Mouse (Mus musculus) forebrain, embryonic 11.5 days (tissue): ENCODE measurements around the gene Ccdc114. TPM values are rescaled to one million over a fixed set of nuclear protein-coding genes. Genes with fewer than 3 reads are reported as not detected.
"Not testable (repeated sequence)": the region's sequence is repeated elsewhere in the genome, so short reads cannot be mapped to it uniquely, and the experiment has no call there.

Experiments
- ATAC-seq: fragments of 200-750 bp; cut with Nextera tagmentation; replicated peaks from 2 replicates; pipeline ENCODE4 v1.8.0; 2017; ENCODE audit warnings: moderate TSS enrichment; ENCODE audit not compliant: low FRiP score
- DNase-seq: peaks from one replicate; pipeline ENCODE4 v3.0.0-alpha.2; 2017; ENCODE audit warnings: low spot score
- H3K27ac ChIP-seq: fragments of 300-500 bp; sonication (generic); 2 replicates; pipeline ENCODE4 v1.5.1; 2014; ENCODE audit warnings: low read depth, low read length
- H3K27me3 ChIP-seq: fragments of 300-500 bp; sonication (generic); 2 replicates; pipeline ENCODE4 v1.6.1; 2014; ENCODE audit warnings: mild to moderate bottlenecking, low read length, mixed read lengths; ENCODE audit not compliant: control insufficient read depth, insufficient read depth
- H3K36me3 ChIP-seq: fragments of 300-500 bp; sonication (generic); 2 replicates; pipeline ENCODE4 v1.6.1; 2014; ENCODE audit warnings: mild to moderate bottlenecking, low read length, moderate library complexity, mixed read lengths; ENCODE audit not compliant: control insufficient read depth, insufficient read depth
- H3K4me1 ChIP-seq: fragments of 300-500 bp; sonication (generic); replicated peaks from 2 replicates; pipeline ENCODE4 v1.6.1; 2014; ENCODE audit warnings: low read length, mixed read lengths; ENCODE audit not compliant: control insufficient read depth, insufficient read depth
- H3K4me2 ChIP-seq: fragments of 300-500 bp; sonication (generic); 2 replicates; pipeline ENCODE4 v1.6.1; 2014; ENCODE audit warnings: low read depth, mild to moderate bottlenecking, low read length, moderate library complexity, mixed read lengths; ENCODE audit not compliant: severe bottlenecking
- H3K4me3 ChIP-seq: fragments of 300-500 bp; sonication (generic); 2 replicates; pipeline ENCODE4 v1.5.1; 2014; ENCODE audit warnings: low read depth, low read length
- H3K9ac ChIP-seq: fragments of 300-500 bp; sonication (generic); 2 replicates; pipeline ENCODE4 v1.6.1; 2014; ENCODE audit warnings: low read length
- H3K9me3 ChIP-seq: fragments of 300-500 bp; sonication (generic); 2 replicates; pipeline ENCODE4 v1.6.1; 2016; ENCODE audit warnings: low read length, mixed read lengths; ENCODE audit not compliant: control insufficient read depth
- whole genome bisulfite sequencing: fragments of 180-500 bp; shearing (Covaris S2); extraction: QIAGEN DNeasy Blood & Tissue Kit; methylation state at CpG from one replicate; pipeline ENCODE4 v1.1.7; 2014; 5-methylcytosine and 5-hydroxymethylcytosine counted together
- polyA plus RNA-seq: library from polyadenylated mRNA; unstranded; fragments of >200 nt; fragmentation: Nextera tagmentation; extraction: Ambion mirVana; gene quantifications from 2 replicates; pipeline ENCODE4 v1.2.1, GENCODE M21; 2014

The Ccdc114 gene
- polyA plus RNA-seq, 1 experiment from 2014 or later, result 2.4 TPM

- Histone ChIP-seq H3K4me1 (peaks cover 9% of the 10 kb centered on the region), H3K4me2 (no peak within 1 kb of the TSS), H3K9ac (no peak within 1 kb of the TSS), H3K27ac (no peak within 1 kb of the TSS), H3K9me3 (no peaks in the 10 kb centered on the region; the same call in 1 of the 2 replicates), H3K27me3 (0 out of 2 replicates have a peak, but pooled peaks cover 2% of the 10 kb centered on the region), H3K36me3 (no peaks in the 10 kb centered on the region), H3K4me3 (no peak within 1 kb of the TSS)
- WGBS, result 62% methylated on average over 9 of the region's 9 CpGs
- DNase-seq (no peak), ATAC-seq (no peak)
These were observed 2.6 kb upstream of the Ccdc114 start, which contains the start of gene Emp3 for GRCm38 (mm10) chr7:45921242-45921621. Gene Emp3, minus strand, starts transcription at chr7:45921404.

DNA sequence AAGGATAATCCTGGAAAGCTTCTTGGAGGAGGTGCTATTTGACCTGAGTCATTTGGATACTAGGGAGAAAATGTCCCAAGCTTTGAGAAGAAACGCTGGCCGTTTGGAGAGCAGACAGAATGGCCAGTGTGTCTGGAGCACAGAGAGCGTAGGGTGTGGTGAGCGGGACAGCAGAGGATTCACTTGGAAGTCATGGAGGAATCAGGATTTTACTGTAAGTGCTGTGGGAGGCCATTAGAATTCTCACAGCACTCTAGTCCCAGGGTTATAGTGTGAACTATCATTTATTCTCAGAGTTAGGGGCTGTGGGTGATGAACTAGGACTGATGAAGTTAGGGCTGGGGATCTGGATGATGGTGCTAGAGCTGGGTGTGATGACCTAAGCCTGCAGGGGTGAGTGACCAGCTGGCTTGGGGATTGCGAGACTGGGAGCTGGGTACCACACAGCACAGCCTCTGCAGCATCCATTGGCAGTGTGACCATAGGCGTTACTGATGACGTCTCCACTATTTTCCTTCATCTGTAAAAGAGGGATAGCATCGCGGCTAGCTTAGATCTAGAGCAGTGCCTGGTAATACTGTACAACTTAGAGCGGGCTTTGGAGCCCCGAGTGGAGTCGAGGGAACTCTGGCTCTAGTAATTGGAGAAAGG lies 1.8 kb upstream of the Ccdc114 start:
- H3K36me3 ChIP-seq, result no peaks in the 10 kb centered on the region
- no peak overlapping the region for H3K4me3 ChIP-seq
- 87% methylated on average over 12 of the region's 12 CpGs for WGBS
- ATAC-seq (no peak), DNase-seq (no peak)
- peak overlapping the region; percentile 71; the same call in 1 of the 2 replicates for H3K4me2 ChIP-seq
- H3K4me1 ChIP-seq, result peaks cover 4% of the 10 kb centered on the region
- H3K9me3 ChIP-seq, result no peaks in the 10 kb centered on the region; the same call in 1 of the 2 replicates
- peak overlapping the region; percentile 44; the same call in 1 of the 2 replicates for H3K9ac ChIP-seq
- H3K27me3 ChIP-seq, result 0 out of 2 replicates have a peak, but pooled peaks cover 2% of the 10 kb centered on the region
- no peak overlapping the region for H3K27ac ChIP-seq

DNA sequence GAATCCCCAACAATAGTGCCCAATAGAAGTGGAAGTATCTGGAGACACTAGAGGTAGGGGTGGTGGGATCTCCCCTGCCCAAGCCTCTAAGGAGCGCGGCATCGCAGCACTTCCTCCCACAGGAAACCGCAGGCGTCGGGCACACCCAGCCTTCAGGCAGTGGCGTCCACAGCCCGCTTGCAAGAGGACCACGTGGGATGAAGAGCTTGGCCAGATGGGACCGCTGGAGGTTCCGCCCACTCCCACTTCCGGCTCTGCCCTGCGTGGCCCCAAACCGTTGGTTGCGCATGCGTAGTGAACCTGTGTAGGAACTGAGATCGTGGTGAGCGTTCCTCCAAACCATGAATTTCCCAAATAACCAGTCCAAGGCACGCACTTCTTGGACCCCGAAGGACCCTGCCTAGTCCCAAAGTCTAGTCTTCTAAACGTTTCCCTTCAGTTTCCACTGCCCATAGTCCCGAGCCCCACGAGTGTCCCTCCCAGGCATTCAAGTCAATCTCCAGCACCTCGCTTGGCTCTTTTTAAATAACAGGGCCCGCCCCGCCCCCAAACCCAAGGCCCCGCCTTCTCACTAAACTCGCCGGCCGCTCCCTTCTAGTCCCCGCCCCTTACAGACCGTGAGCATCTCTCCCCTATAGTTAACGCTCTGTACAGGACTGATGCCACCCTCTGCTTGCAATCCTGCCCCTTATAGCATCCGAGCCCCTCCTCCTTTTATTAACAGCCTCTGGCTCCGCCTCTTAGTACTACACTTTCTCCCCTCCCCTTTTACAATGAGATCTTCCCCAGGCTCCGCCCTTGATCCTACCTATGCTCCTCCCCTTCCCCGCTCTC lies 727 bp upstream of the Ccdc114 start:
- peak overlapping the region; percentile 71 for H3K4me2 ChIP-seq
- 1% methylated on average over 37 of the region's 37 CpGs for WGBS
- peak overlapping the region; percentile 48 for H3K9ac ChIP-seq
- H3K4me3 ChIP-seq, result peak overlapping the region; percentile 39
- H3K9me3 ChIP-seq, result no peaks in the 10 kb centered on the region; the same call in 1 of the 2 replicates
- H3K36me3 ChIP-seq, result no peaks in the 10 kb centered on the region
- DNase-seq, result peak; percentile 94
- 0 out of 2 replicates have a peak, but pooled peaks cover 2% of the 10 kb centered on the region for H3K27me3 ChIP-seq
- ATAC-seq, result peak; percentile 90
- H3K27ac ChIP-seq, result peak overlapping the region; percentile 72
- H3K4me1 ChIP-seq, result no peaks in the 10 kb centered on the region

DNA sequence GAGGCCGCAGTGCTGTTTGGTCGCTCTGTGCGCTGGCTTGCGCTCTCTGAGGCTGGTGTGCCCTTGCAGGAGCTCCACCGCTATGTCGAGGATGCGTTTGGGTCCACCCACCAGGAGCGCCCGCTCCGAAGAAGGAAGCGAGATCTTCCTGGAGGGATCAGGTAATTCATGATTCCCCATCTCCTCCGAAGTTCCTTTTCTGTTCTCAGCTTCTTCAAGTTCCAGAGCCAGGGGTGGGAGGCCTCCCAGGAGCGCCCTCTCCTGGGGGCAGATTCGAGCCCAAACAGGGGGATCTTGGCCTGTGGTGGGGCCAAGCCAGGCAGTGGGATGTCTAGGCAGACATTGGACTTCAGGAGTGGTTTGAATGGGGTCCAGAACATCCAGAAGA lies 551 bp downstream of the Ccdc114 start:
- DNase-seq (no peak), ATAC-seq (no peak)
- Histone ChIP-seq H3K27me3 (0 out of 2 replicates have a peak, but pooled peaks cover 2% of the 10 kb centered on the region), H3K9me3 (no peaks in the 10 kb centered on the region; the same call in 1 of the 2 replicates), H3K4me1 (no peaks in the 10 kb centered on the region), H3K4me2 (peak overlapping the region; percentile 71; the same call in 1 of the 2 replicates), H3K4me3 (0 out of 2 replicates have a peak overlapping the region, but pooled peaks have one; percentile 39), H3K36me3 (no peaks in the 10 kb centered on the region), H3K9ac (peak overlapping the region; percentile 1; the same call in 1 of the 2 replicates), H3K27ac (no peak overlapping the region)
- WGBS, result 8% methylated on average over 14 of the region's 14 CpGs

DNA sequence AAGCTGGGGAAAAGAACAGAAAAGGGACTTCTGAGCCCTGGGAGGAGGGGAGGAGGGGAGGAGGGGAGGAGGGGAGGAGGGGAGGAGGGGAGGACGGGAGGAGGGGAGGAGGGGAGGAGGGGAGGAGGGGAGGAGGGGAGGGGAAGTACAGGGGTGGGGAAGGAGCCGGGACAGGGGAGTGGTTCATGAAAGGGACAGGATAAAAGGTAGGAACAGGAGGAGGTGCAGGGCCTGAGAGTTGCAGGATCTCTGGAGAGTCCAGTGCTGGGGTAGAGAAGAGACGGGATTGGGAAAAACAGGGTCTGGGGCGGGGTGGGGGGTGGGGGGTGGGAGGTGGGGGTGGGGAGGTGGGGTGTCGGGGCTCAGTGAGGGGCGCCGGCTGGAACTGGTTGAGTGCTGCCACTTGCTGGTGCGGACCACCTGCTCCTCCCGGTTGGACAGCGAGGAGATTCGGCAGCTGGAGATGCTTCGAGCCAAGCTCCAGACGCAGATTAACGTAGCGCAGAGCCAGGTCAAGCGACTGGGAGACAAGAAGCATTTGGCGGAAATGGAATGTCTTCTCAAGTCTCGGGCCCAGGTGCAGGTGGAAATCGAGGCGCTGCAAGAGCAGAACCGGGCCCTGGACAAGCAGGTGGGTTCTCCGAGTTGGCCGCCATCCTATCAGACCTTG lies 4.9 kb downstream of the Ccdc114 start:
- Histone ChIP-seq H3K27ac (no peak overlapping the region), H3K4me3 (no peak overlapping the region), H3K4me1 (no peaks in the 10 kb centered on the region), H3K36me3 (no peaks in the 10 kb centered on the region), H3K9me3 (no peaks in the 10 kb centered on the region; the same call in 1 of the 2 replicates), H3K27me3 (0 out of 2 replicates have a peak, but pooled peaks cover 2% of the 10 kb centered on the region), H3K4me2 (0 out of 2 replicates have a peak overlapping the region, but pooled peaks have one; percentile 15), H3K9ac (no peak overlapping the region)
- DNase-seq (no peak), ATAC-seq (no peak)
- 7% methylated on average over 21 of the region's 23 CpGs for WGBS

DNA sequence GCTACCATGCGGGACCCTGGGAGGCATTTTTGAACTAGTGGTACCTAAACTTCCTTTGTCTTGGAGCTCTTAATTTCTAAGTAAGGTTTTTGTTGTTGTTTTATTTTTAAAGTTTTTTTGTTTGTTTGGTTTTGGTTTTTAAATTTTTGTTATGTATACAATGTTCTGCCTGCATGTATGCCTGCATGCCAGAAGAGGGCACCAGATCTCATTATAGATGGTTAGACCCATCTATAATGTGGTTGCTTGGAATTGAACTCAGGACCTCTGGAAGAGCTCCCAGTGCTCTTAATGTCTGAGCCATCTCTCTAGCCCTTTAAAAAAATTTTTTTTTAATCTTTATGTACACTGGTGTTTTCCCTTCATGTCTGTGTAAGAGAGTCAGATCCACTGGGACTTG lies 5.8 kb downstream of the Ccdc114 start:
- no peak overlapping the region for H3K9ac ChIP-seq
- no peak overlapping the region for H3K27ac ChIP-seq
- H3K36me3 ChIP-seq, result no peaks in the 10 kb centered on the region
- H3K4me1 ChIP-seq, result no peaks in the 10 kb centered on the region
- H3K4me2 ChIP-seq, result no peak overlapping the region
- DNase-seq (no peak), ATAC-seq (no peak)
- no peaks in the 10 kb centered on the region for H3K27me3 ChIP-seq
- WGBS, result 78% methylated on average over 1 of the region's 1 CpGs
- no peak overlapping the region for H3K4me3 ChIP-seq
- H3K9me3 ChIP-seq, result no peaks in the 10 kb centered on the region; the same call in 1 of the 2 replicates

- not testable (repeated sequence) for H3K9me3 ChIP-seq, DNase-seq, H3K4me3 ChIP-seq, H3K27me3 ChIP-seq, H3K4me2 ChIP-seq, ATAC-seq, H3K27ac ChIP-seq, H3K9ac ChIP-seq, H3K4me1 ChIP-seq, H3K36me3 ChIP-seq
- WGBS, result 97% methylated on average over 12 of the region's 12 CpGs
These were observed 9.9 kb downstream of the Ccdc114 start for GRCm38 (mm10) chr7:45933766-45934165.

- Histone ChIP-seq H3K9me3 (no peaks in the 10 kb centered on the region; the same call in 1 of the 2 replicates), H3K36me3 (no peaks in the 10 kb centered on the region), H3K9ac (no peak overlapping the region), H3K27me3 (no peaks in the 10 kb centered on the region), H3K27ac (no peak overlapping the region), H3K4me1 (no peaks in the 10 kb centered on the region), H3K4me2 (no peak overlapping the region), H3K4me3 (no peak overlapping the region)
- peak; percentile 78 for DNase-seq
- WGBS, result 37% methylated on average over 7 of the region's 7 CpGs
- ATAC-seq, result no peak
These were observed 11.2 kb downstream of the Ccdc114 start for GRCm38 (mm10) chr7:45935114-45935513.
